ENCODE assay signal across 8 mouse cellular contexts in the genomic region with DNA sequence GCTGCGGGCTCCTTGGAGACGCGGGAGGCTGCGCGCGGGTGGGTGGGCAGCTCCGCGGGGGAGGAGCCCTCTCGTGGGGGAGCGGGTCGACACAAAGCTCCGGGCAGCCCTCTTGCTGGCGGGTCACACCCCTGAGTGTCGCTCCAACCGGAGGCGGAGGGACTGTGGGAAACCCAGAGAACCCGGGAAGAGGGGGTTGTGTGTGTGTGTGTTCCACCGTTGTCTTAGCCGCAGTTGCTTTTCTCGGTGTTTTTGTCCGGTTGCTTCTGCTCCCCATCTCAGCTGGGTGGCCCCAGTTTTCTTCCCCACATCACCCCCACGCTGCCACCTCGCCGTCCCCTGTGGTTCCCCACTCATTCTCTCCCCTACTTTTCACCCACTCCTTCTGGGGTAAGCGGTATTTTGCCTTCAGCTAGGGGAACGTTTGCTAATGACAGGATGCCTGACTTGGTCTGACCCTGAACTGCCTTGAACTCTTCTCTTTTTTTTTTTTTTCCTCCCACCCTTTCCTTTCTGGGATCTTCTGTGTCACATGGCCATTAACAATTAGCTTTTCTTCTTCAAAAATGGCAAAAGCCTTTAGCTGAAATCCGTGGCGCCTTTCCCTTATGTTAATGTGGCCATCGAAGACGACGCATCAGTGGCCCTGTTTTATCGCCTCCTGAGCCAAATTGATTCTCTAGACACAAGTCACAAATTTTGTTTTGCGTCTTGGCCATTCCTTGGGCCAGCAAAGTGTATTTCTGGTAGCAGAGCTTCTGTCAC. TPM values are rescaled to one million over a fixed set of nuclear protein-coding genes. Genes with fewer than 3 reads are reported as not detected.
DNase-seq lines count a peak whose midpoint lies in the region; ATAC-seq and TF ChIP-seq lines count a peak whose summit lies in the region.

No protein-coding gene starts in this region.

- ATAC-seq in heart, embryonic 16.5 days (replicated peaks; ENCODE audit: extremely low read depth, insufficient read depth, low FRiP score): peak; percentile 41
- ATAC-seq in lung, embryonic 15.5 days (ENCODE audit: borderline replicate concordance, extremely low read depth, low FRiP score, low TSS enrichment): peak; percentile 23; the same call in 1 of the 2 replicates
- peak; percentile 36; the same call in 1 of the 2 replicates for ATAC-seq in neutrophil, adult 5-6 weeks (ENCODE audit: extremely low read depth, insufficient number of reproducible peaks, low FRiP score, poor library complexity, severe bottlenecking)

- TF ChIP-seq CTCF in embryonic fibroblast, embryonic 13.5 days (IDR thresholded peaks at IDR 0.05; ENCODE audit: borderline replicate concordance, insufficient read depth, low read length): no peak

- H3K4me3 ChIP-seq in embryonic fibroblast, embryonic 13.5 days (ENCODE audit: insufficient read depth, low read length): peak overlapping the region; percentile 71
- peak overlapping the region; percentile 93 for H3K4me3 ChIP-seq in heart, embryonic 16.5 days (ENCODE audit: low read length)
- peak overlapping the region; percentile 99 for H3K4me3 ChIP-seq in lung, embryonic 15.5 days

- peak overlapping the region; percentile 65 for H3K27ac ChIP-seq in embryonic fibroblast, embryonic 13.5 days (ENCODE audit: insufficient read depth, low read length)
- H3K27ac ChIP-seq in heart, embryonic 16.5 days (ENCODE audit: low read length): peak overlapping the region; percentile 99
- H3K27ac ChIP-seq in lung, embryonic 15.5 days: peak overlapping the region; percentile 100

- under 1% methylated on average over 33 of the region's 33 CpGs for WGBS in heart, embryonic 16.5 days
- WGBS in lung, embryonic 15.5 days: under 1% methylated on average over 33 of the region's 33 CpGs

- peak overlapping the region; percentile 99 for H3K9ac ChIP-seq in heart, embryonic 16.5 days (ENCODE audit: low read length)
- peak overlapping the region; percentile 96 for H3K9ac ChIP-seq in lung, embryonic 15.5 days

- peak; percentile 33 for TF ChIP-seq POLR2A in embryonic fibroblast, embryonic 13.5 days (IDR thresholded peaks at IDR 0.05; ENCODE audit: low read depth, low read length)

- H3K36me3 ChIP-seq in heart, embryonic 16.5 days (ENCODE audit: control insufficient read depth, insufficient read depth): no peaks in the 10 kb centered on the region
- H3K36me3 ChIP-seq in lung, embryonic 15.5 days: no peaks in the 10 kb centered on the region

- no peaks in the 10 kb centered on the region for H3K27me3 ChIP-seq in heart, embryonic 16.5 days (ENCODE audit: control insufficient read depth, insufficient read depth, low read length)
- H3K27me3 ChIP-seq in lung, embryonic 15.5 days: no peaks in the 10 kb centered on the region

- peak overlapping the region; percentile 91 for H3K4me2 ChIP-seq in heart, embryonic 16.5 days (ENCODE audit: low read depth, low read length)
- H3K4me2 ChIP-seq in lung, embryonic 15.5 days: peak overlapping the region; percentile 76

- peaks cover 4% of the 10 kb centered on the region for H3K4me1 ChIP-seq in embryonic fibroblast, embryonic 13.5 days (ENCODE audit: control insufficient read depth, insufficient read depth, low read length)
- H3K4me1 ChIP-seq in heart, embryonic 16.5 days (ENCODE audit: control insufficient read depth, insufficient read depth, low read length): peaks cover 26% of the 10 kb centered on the region
- H3K4me1 ChIP-seq in lung, embryonic 15.5 days: peaks cover 43% of the 10 kb centered on the region

- peak; percentile 32 for DNase-seq in cerebellum, adult 11 months
- no peak for DNase-seq in cerebellum, postnatal 4 days (ENCODE audit: low spot score in 2 of 2)
- peak; percentile 25 for DNase-seq in adrenal gland, postnatal 10 days
- peak; percentile 75 for DNase-seq in kidney, postnatal 14 days

- no peaks in the 10 kb centered on the region for H3K9me3 ChIP-seq in heart, embryonic 16.5 days (replicated peaks; ENCODE audit: control insufficient read depth, low read length)
- H3K9me3 ChIP-seq in lung, embryonic 15.5 days: no peaks in the 10 kb centered on the region

RNA-seq across cellular contexts. Expression of a gene that starts 1.0 kb away (rescaled TPM):
- 10 to 100 TPM; 37.3 to 38.7 TPM for total RNA-seq in adrenal gland, postnatal 10 days (2021)
- 35.1 and 42.2 TPM in 2 replicates for polyA plus RNA-seq in embryonic fibroblast, embryonic 13.5 days (2011; ENCODE audit: insufficient read length, low read depth, missing spikeins)
- polyA plus RNA-seq in heart, embryonic 16.5 days (2015; fragmentation: Nextera tagmentation; extraction: Ambion mirVana): 14.9 and 16.7 TPM in 2 replicates
- polyA plus RNA-seq in lung, embryonic 15.5 days (2015; fragmentation: Nextera tagmentation; extraction: Ambion mirVana): 18.2 and 18.8 TPM in 2 replicates
- total RNA-seq in neutrophil, adult 5-6 weeks (2017): 122 and 126 TPM in 2 replicates

Comparison
In these comparisons a context has a peak if more than half of its experiments do, and no peak if none do; other contexts are left out.
1. DNase-seq: peak in cerebellum, adult 11 months (single experiment), adrenal gland, postnatal 10 days (single experiment) and kidney, postnatal 14 days (single experiment); none in cerebellum, postnatal 4 days (0 of 2).
2. Peak in every context shown above with its lines, with median percentiles within 50 percentile points of each other: H3K27ac ChIP-seq, H3K4me3 ChIP-seq and ATAC-seq.